Mouse (Mus musculus): ENCODE data around the gene Cmtm7.

DNA sequence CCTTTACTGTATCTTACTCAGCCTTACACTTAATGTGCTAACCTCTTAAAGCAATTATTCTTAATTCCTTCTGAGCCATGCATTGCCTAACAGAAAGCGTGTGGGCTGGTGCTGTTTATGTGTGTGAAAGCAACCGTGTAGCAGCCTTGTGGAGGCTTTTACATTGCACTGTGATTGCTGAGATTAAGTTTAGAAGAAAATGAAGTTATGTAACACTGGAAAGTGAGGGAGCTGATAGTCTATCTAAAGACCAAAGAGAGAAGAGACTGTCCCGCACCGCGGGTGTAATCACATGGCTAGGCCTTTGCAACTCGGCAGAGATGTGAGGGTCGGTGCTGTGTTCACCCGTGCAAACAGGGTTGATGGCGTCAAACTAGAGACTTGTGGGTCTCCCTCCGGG is 34.6 kb downstream of the Cmtm7 start:
- TF ChIP-seq TAL1 (IDR thresholded peaks at IDR 0.05; ENCODE audit: low read length) (no peak), GATA1 (IDR thresholded peaks at IDR 0.05; ENCODE audit: low read length) (no peak)
